10 mouse cellular contexts compared by ENCODE assay signal in the genomic region with DNA sequence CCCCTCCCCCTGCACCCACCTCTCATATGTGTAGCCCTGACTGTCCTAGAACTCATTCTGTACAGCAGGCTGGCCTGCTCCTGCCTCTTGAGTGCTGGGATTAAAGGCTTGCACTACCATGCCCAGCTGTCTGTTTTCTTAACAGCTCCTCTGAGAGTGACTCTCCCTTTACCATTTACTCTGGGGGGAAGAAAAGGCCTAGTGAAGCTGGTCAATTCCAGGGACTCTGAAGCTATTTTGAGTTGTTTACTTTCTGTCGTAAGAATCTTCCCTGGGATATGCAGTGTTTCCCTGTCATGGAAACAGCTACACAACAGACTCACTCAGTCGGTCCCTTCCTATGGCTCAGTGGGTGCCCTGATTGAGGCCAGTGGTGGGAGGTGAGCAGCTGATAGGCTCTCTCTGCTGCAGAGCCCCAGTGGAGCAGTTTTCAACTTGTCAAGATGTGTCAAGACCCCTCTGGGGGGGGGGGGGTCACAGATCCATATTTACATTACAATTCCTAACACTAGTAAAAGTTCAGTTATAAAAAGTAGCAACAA.
DNase-seq lines count a peak whose midpoint lies in the region; ATAC-seq and TF ChIP-seq lines count a peak whose summit lies in the region.
"Had no signal": no experiment of that assay in that cellular context is flagged by ENCODE, and none has a peak within 500 bp of the region (broad histone marks: within the 10 kb centered on the region; RNA-seq: fewer than 3 reads in every experiment).

No protein-coding gene starts in this region.

- no peak for TF ChIP-seq EP300 in heart, postnatal 0 days (IDR thresholded peaks at IDR 0.05; ENCODE audit: low read depth)

- no peaks in the 10 kb centered on the region for H3K36me3 ChIP-seq in limb, embryonic 13.5 days
- no peaks in the 10 kb centered on the region for H3K36me3 ChIP-seq in limb, embryonic 10.5 days
- no peaks in the 10 kb centered on the region for H3K36me3 ChIP-seq in heart, postnatal 0 days (replicated peaks; ENCODE audit: control insufficient read depth, insufficient read depth, low read length)

- no peak overlapping the region for H3K4me3 ChIP-seq in limb, embryonic 13.5 days
- no peak overlapping the region for H3K4me3 ChIP-seq in limb, embryonic 10.5 days
- no peak overlapping the region for H3K4me3 ChIP-seq in heart, postnatal 0 days (ENCODE audit: low read depth, low read length)
- H3K4me3 ChIP-seq: forebrain, embryonic 13.5 days had no signal

- peak; percentile 14 for DNase-seq in embryo, embryonic 10.5 days (ENCODE audit: low spot score)
- DNase-seq in embryo, embryonic 9.5 days (ENCODE audit: extremely low spot score): no peak
- no peak for DNase-seq in limb, embryonic 10.5 days (ENCODE audit: low spot score)
- DNase-seq in heart, postnatal 0 days (ENCODE audit: low spot score): peak; percentile 42
- DNase-seq in retina, embryonic 14.5 days (ENCODE audit: low spot score): peak; percentile 32
- no peak for DNase-seq in cerebellum, adult 9-11 months
- no peak for DNase-seq in urinary bladder, postnatal 10 days (ENCODE audit: low spot score)
- DNase-seq: kidney, postnatal 36 days had no signal

- no peak overlapping the region for H3K27ac ChIP-seq in limb, embryonic 13.5 days
- no peak overlapping the region for H3K27ac ChIP-seq in limb, embryonic 10.5 days
- H3K27ac ChIP-seq in heart, postnatal 0 days (ENCODE audit: low read depth): peak overlapping the region; percentile 83
- H3K27ac ChIP-seq: forebrain, embryonic 13.5 days had no signal

- peak; percentile 67; the same call in 1 of the 2 replicates for ATAC-seq in limb, embryonic 13.5 days (ENCODE audit: low FRiP score, low read depth)
- peak; percentile 69 for ATAC-seq in heart, postnatal 0 days (ENCODE audit: insufficient read depth, low read depth)
- ATAC-seq: forebrain, embryonic 13.5 days had no signal

- H3K27me3 ChIP-seq in limb, embryonic 13.5 days: no peaks in the 10 kb centered on the region
- no peaks in the 10 kb centered on the region for H3K27me3 ChIP-seq in limb, embryonic 10.5 days (ENCODE audit: low read depth, poor library complexity, severe bottlenecking)
- no peaks in the 10 kb centered on the region for H3K27me3 ChIP-seq in heart, postnatal 0 days (ENCODE audit: control insufficient read depth, insufficient read depth, low read length)
- H3K27me3 ChIP-seq: forebrain, embryonic 13.5 days had no signal

- H3K9me3 ChIP-seq in limb, embryonic 13.5 days: no peaks in the 10 kb centered on the region
- H3K9me3 ChIP-seq in limb, embryonic 10.5 days (replicated peaks): no peaks in the 10 kb centered on the region
- no peaks in the 10 kb centered on the region for H3K9me3 ChIP-seq in heart, postnatal 0 days (replicated peaks; ENCODE audit: control insufficient read depth, low read length)
- H3K9me3 ChIP-seq: forebrain, embryonic 13.5 days had no signal

- H3K4me1 ChIP-seq in limb, embryonic 13.5 days: peaks cover 32% of the 10 kb centered on the region
- H3K4me1 ChIP-seq in limb, embryonic 10.5 days: peaks cover 53% of the 10 kb centered on the region
- H3K4me1 ChIP-seq in heart, postnatal 0 days (ENCODE audit: control insufficient read depth, insufficient read depth): peaks cover 21% of the 10 kb centered on the region

- H3K4me2 ChIP-seq in limb, embryonic 13.5 days (replicated peaks): no peak overlapping the region
- no peak overlapping the region for H3K4me2 ChIP-seq in heart, postnatal 0 days (ENCODE audit: low read depth, low read length)
- H3K4me2 ChIP-seq: forebrain, embryonic 13.5 days had no signal

- H3K9ac ChIP-seq in limb, embryonic 13.5 days: no peak overlapping the region
- no peak overlapping the region for H3K9ac ChIP-seq in heart, postnatal 0 days (replicated peaks; ENCODE audit: low read depth, low read length)
- H3K9ac ChIP-seq: forebrain, embryonic 13.5 days had no signal

- WGBS in limb, embryonic 13.5 days: 22% methylated on average over 2 of the region's 2 CpGs
- 55% methylated on average over 2 of the region's 2 CpGs for WGBS in limb, embryonic 10.5 days
- 7% methylated on average over 2 of the region's 2 CpGs for WGBS in heart, postnatal 0 days

- TF ChIP-seq CTCF in heart, postnatal 0 days (IDR thresholded peaks at IDR 0.05; ENCODE audit: low read depth): no peak

Comparison
In these comparisons a context has a peak if more than half of its experiments do, and no peak if none do; other contexts are left out.
1. DNase-seq: peak in embryo, embryonic 10.5 days (single experiment), heart, postnatal 0 days (single experiment) and retina, embryonic 14.5 days (single experiment); none in embryo, embryonic 9.5 days (single experiment), limb, embryonic 10.5 days (single experiment), cerebellum, adult 9-11 months (single experiment) and urinary bladder, postnatal 10 days (single experiment).